Mouse (Mus musculus): Measurements from ENCODE around the gene Gucy1b1.

DNA sequence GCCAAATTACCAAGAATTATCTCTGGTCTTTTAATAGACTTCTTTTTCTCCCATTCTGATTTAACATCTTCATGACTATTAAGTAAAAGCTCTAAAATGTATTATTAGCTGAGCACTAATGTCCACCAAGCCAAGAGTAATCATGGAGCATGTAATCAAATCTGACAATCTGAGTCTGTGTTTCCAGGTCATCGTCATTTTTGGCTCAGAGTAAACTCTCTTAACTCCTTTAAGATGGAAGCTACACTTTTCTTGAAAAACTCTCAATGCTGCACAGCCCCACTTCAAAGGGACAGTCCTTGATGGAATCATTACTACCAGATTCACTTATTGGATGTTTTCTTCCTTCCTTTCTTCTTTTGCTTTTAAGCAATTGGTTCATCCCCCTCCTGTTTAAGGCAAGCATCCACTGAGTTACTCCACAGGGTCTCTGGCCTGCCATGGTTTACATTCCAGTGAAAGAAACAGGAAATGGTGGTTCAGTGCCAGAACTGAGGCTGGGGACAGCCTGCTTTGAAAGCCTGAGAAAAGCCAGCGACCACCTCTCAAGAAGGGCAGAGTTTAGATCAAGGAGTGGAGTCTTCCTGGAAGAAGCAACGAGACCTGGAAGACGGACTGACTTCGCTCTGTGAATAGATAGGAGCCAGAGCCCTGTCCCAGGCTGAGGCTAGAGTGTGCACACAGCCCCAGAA, 20.1 kb downstream of the Gucy1b1 start:
- TF ChIP-seq GATA1 (IDR thresholded peaks at IDR 0.05; ENCODE audit: borderline replicate concordance, low read length) (no peak), FLI1 (IDR thresholded peaks at IDR 0.05; ENCODE audit: low read length) (no peak)
